Mouse (Mus musculus) thymus, postnatal 25 days (tissue): ENCODE data around the gene Wwp2.

ENCODE experiments used
- DNase-seq: peaks from one replicate; pipeline ENCODE4 v3.0.0; 2022

Gene Wwp2

DNA sequence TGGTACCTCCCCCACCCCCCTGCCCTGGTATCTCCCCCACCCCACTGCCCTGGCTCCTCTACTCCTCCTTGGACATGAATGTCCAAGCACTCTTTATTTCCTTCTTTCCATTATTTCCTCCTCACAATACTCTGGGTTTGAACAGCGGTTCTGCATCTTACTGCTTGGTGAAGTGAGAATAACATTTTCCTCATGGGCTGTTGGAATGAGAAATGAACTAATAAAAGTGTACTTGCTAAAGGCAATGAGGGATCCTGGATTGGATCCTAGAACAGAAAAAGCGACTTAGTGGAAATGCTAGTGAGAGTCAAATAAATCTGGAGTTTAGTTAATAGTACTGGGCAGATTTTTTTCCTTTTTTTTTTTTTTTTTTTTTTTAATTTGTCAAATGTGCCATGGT is 77.1 kb downstream of the Wwp2 start:
- no peak for DNase-seq

- no peak for DNase-seq
Observed at GRCm38 (mm10) chr8:107514949-107515721, 79.0 kb downstream of the Wwp2 start.

- DNase-seq = no peak
Observed at GRCm38 (mm10) chr8:107518726-107519125, 82.6 kb downstream of the Wwp2 start.

GRCm38 (mm10) chr8:107519860-107520259 is 83.7 kb downstream of the Wwp2 start:
- DNase-seq = no peak

- no peak for DNase-seq
Observed at GRCm38 (mm10) chr8:107521788-107522554, 85.8 kb downstream of the Wwp2 start.

DNA sequence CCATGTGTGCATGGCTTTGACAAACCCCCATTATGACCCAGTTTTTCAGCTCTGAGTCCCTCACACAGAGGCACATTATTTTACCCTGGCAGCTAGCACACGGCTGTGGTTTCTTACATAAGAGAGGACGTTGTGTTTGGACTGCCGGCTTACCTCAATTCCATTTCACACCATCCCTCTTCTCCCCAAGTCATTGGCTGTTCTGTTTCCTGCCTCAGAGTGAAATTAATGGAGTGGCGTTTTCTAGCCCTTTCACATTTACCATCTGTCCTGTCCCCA is 86.3 kb downstream of the Wwp2 start:
- DNase-seq = no peak

GRCm38 (mm10) chr8:107524535-107524934 is 88.4 kb downstream of the Wwp2 start:
- no peak for DNase-seq

GRCm38 (mm10) chr8:107528786-107529185 is 92.6 kb downstream of the Wwp2 start:
- no peak for DNase-seq

DNA sequence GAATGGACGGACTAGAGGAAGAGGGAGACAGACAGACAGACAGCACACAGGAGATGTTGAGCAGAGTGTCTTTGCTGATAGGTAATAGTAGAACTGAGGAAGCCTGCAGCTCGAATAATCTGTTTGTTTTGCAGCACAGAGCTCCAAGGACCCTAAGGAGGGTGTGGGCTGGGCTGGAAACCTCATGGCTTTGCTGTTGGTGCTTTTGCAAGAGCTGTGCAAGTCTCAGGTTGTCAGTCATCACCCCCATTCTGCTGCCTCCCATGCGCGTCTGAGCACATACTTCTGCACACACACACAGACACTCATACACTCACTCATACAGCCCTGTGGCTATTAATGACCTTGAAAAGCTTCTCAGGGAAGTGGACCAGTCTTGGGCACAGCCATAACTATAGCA is 101.3 kb downstream of the Wwp2 start:
- no peak for DNase-seq

DNA sequence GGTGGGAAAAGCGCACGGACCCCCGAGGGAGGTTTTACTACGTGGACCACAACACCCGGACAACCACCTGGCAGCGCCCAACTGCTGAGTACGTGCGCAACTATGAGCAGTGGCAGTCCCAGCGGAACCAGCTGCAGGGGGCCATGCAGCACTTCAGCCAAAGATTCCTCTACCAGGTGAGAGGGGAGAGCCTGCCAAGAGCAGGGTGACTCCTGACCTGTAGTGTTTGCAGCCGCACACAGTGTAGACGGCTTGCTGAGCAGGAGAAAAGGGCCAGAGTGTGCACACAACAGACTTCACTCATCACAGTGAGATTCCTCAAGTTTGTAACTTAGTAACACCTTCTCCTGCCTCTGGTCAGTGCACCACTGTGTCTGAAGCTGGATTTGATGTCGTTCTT is 104.5 kb downstream of the Wwp2 start:
- no peak for DNase-seq

DNA sequence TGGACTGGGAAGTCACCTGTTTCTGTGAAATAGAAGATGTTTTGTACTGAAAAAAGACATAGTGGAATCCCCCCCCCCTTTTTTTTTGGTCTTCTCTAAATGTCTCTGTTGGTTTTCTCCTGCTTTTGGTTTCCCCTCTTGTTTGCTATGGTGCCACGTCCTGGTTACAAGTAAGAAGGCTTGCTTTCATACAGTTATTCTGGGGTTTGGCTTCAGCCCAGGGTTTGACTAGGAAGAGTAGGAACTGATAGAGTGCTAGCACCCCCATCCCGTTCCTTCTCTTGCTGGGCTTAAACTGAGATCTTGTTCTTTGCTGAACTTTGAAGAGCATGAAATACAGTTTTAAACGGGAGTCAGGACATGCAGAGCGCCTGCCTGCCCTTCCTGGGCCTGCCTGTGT is 105.2 kb downstream of the Wwp2 start:
- no peak for DNase-seq

DNA sequence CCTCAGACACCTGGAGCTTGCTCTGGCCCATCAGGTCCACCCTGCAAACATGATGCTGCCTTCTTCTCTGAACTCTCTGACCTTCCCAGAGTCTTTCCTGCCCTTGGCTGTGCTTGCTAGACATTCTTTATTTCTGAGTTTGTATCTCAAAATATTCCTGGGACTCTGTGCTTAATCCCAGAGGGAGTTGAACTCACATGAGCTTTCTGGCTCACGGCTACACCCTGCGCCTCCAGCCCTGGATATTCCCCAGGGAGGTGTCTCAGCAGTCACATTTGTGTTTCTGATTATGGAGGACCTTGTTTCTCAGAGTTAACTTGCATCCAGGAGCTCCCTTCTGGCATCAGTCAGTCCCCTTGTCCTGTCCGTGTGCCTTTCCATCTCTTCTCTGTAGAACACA is 106.0 kb downstream of the Wwp2 start:
- no peak for DNase-seq

DNA sequence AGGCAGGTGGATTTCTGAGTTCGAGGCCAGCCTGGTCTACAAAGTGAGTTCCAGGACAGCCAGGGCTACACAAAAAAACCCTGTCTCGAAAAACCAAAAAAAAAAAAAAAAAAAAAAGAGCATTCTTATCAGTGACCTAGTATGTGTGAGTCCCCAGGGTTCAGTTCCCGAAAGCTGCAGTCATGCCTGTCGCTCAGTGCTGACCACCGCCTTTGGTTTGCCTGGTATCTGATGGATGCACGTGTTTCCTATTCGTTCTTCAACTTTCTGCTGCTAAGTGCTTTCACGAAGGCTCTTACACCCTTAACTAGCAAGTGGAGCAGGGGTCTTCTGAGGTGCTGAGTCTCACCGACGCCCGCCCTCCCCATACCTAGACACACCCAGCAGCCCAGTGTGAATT is 107.5 kb downstream of the Wwp2 start:
- DNase-seq = no peak

DNA sequence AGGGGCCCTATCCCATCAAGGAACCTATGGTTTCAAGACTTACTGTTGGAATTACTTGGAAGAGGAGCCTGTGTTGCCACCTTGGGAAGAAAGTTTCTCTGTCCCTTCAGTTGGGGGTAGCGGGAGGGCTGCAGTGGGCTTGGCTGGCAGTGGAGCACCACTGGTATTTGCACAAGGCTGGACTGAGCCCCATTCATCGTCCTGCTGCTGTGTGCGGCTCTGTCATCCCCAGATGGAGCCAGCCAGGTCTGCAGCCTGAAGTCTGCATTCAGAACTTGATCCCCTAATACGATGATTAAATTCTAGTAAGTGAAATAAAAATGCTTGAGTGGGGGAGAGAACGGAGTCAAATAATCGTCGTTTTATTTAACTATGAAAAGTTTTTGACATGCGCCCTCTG is 108.0 kb downstream of the Wwp2 start:
- no peak for DNase-seq

DNA sequence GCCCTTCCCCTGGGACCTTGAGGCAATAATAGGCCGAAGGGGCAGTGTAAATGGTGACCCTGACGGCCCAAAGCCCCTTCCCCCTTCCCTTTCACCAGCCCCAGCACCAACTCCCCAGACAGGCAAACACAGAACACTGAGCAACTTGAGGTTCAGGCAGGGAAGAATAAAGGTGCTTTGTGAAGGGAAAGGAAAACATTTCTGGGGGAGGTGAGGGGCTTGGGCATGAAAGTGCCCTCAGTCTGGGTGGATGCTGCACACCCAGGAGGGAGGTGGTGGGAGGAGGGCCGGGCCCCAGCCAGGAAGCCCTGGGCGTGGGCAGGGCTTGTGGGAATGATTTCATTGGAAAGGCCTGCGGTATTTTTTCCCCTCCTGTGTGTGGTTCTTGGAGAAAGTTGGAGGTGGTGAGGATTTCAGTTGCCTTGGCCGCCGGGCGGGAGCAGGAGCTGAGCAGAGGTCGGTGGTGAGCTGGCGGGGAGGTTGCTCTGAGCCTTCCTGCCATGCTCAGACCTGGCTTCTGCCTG is 108.5 kb downstream of the Wwp2 start:
- DNase-seq = no peak

DNA sequence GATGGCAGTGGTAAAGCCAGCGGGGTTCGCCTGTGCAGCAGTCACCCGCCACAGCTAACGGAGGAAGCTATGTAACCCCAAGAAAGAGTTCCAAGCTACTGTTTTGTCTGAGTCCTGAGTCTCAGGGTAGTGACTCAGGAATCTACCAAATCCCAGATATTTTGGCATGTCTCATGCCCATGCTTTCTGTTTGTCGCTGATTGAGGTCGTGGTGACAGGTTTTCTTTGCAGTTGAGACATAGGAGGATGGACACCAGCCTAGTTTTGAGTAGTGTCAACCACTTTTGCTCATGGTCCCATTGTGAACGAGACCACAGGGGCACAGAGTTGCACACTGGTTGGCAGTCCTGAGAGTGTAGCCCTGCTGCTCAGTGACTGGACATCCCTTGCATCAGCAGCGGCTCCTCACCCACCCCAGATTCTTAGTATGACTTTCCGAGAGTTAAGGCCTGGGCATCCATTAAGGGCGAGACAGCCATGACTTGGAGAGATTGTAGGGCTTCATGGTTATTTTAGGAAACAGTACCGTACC is 109.5 kb downstream of the Wwp2 start:
- no peak for DNase-seq

GRCm38 (mm10) chr8:107546154-107546553 is 110.0 kb downstream of the Wwp2 start:
- no peak for DNase-seq

DNA sequence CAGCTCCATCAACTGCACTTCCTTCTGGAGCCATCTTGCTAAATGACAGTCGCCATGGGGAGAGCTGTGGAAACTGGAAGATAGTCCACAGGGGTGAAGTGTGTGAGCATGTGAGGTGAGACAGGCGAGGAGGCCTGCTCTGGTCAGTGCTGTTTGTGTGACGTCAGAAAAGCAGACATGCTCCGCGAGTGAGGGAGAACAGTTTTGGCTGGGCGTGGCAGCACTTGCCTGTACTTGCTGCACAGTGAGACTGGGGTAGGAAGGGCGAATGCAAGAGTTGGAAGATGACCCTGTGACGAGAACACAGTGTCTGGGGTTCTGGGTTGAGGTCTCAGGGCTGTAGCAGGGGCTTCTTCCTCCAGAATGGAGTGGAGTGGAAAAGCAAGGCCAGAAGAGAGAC is 110.7 kb downstream of the Wwp2 start:
- no peak for DNase-seq

DNA sequence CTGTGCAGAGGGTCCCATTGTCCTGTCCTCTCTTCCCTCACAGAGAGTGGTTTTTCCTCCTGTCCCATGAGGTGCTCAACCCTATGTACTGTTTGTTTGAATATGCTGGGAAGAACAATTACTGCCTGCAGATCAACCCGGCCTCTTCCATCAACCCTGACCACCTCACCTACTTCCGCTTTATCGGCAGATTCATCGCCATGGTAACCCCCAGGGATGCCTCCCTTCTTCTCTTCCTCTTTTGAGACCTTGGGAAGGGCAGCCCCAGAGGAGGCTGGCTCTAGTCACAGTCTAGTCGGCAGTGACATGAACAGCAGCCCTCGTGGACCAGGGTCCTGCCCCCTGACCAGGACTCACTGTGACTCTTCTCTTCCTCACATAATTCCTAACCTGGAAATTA is 116.1 kb downstream of the Wwp2 start:
- no peak for DNase-seq

DNA sequence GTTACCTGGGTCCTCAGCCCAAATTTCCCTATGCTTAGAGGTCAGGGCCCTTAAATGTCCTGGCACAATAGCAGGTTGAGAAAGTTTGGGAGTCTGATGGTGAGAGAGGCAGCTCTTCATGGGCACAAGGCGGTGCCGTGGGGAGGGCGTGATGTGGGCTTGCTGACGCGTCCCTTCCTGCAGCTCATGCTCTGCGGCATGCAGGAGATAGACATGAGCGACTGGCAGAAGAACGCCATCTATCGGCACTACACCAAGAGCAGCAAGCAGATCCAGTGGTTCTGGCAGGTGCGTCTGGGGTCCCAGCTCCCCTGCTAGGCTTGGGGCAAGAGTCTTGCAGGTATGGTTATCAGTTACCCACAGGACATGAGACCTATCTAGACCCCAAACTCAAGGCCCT is 119.1 kb downstream of the Wwp2 start:
- no peak for DNase-seq

DNA sequence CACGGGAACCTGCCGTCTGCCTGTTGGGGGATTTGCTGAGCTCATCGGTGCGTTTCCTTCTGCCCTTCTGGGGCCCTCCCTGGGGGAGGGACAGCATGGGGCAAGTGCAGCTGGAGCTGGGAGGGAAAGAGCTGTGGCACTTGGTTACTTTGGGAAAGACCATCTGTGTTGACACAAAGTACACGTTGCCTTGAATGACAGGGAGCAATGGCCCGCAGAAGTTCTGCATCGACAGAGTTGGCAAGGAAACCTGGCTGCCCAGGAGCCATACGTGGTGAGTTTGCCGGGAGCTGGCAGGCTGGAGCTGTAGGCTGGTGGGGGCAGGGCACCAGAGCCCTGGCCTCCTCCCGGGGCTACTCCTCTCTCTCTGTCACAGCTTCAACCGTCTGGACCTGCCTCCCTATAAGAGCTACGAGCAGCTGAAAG is 120.4 kb downstream of the Wwp2 start:
- no peak for DNase-seq

DNA sequence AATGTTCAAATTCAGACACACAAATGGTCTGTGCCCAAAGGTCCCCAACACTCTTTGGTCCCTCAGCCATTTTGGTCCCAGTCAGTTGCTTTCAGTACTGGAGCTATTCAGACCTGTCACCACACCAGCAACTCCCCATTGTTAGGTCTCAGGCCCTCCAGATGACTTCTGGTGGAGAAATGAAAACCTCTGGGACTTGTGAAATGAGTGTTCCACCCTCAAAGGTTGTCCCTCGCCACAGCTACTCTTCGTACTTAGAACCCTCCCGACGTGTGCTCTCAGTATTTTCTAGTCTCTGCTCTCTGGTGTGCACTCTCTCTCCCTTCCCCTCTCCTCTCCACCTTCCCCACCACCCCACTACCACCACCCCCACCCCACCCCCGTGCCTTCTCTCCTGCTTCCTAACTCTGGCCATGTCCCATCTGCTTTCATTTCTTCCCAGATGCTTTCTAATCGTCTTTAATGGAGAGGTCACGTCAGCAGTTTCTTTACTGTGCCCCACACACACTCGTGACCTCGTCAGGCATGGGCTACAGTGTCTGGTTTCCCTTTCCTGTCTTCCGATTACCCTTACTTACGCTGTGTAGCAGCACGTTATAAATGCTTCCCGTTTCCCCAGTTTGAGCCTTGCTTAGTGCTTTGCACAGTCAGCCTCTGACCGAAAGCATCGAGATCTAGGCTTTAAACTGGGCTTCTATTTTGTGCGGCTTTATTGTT is 124.8 kb downstream of the Wwp2 start:
- peak; percentile 22 for DNase-seq

GRCm38 (mm10) chr8:107562164-107562563 is 126.0 kb downstream of the Wwp2 start:
- DNase-seq = no peak

DNA sequence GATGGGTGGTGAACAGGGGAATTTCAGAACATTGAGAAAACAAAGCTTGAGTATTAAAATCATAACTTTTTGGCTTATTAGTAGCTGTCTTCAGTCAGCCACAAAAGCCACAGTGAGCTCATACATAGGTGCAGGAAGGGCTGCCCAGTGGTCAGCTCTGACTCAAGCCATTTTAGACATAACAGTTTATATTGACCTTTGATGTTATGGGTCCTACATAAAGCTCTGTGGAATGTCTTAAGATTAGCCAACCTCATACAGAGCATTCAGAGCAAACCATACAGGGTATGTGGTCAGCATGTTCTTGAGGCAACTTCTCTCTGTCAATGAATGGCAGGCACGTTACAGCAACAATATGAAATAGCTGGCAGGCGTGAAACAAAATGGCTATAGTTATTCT is 134.9 kb downstream of the Wwp2 start:
- no peak for DNase-seq
